Comparison of ENCODE assay signal across 9 mouse cellular contexts in genomic region chr7:6170871-6171270, GRCm38 (mm10). TPM values are rescaled to one million over a fixed set of nuclear protein-coding genes. Genes with fewer than 3 reads are reported as not detected.
DNase-seq lines count a peak whose midpoint lies in the region; ATAC-seq and TF ChIP-seq lines count a peak whose summit lies in the region.
"Had no signal": no experiment of that assay in that cellular context is flagged by ENCODE, and none has a peak within 500 bp of the region (broad histone marks: within the 10 kb centered on the region; RNA-seq: fewer than 3 reads in every experiment).

No protein-coding gene starts in this region.

- peak overlapping the region; percentile 82 for H3K4me3 ChIP-seq in erythroblast, embryonic 14.5 days (replicated peaks)
- H3K4me3 ChIP-seq in neural tube, embryonic 11.5 days (ENCODE audit: low read depth, low read length): peak overlapping the region; percentile 72
- H3K4me3 ChIP-seq in liver, embryonic 11.5 days (ENCODE audit: low read depth, low read length): peak overlapping the region; percentile 77
- H3K4me3 ChIP-seq in stomach, postnatal 0 days (ENCODE audit: low read depth, low read length): no peak overlapping the region; the same call in 1 of the 2 replicates

- ATAC-seq in erythroblast, adult 5-6 weeks (replicated peaks; ENCODE audit: low FRiP score, poor library complexity, severe bottlenecking): no peak
- ATAC-seq in neural tube, embryonic 11.5 days (ENCODE audit: insufficient read depth, low FRiP score, low TSS enrichment): no peak
- ATAC-seq in liver, embryonic 11.5 days (replicated peaks; ENCODE audit: low FRiP score): no peak
- ATAC-seq in stomach, postnatal 0 days (ENCODE audit: low FRiP score, low TSS enrichment): no peak

- H3K27me3 ChIP-seq in erythroblast, embryonic 14.5 days (ENCODE audit: control insufficient read depth): no peaks in the 10 kb centered on the region
- H3K27me3 ChIP-seq in neural tube, embryonic 11.5 days (ENCODE audit: control insufficient read depth, insufficient read depth, low read length): no peaks in the 10 kb centered on the region
- no peaks in the 10 kb centered on the region for H3K27me3 ChIP-seq in liver, embryonic 11.5 days (replicated peaks; ENCODE audit: control insufficient read depth, insufficient read depth, low read length)
- no peaks in the 10 kb centered on the region for H3K27me3 ChIP-seq in stomach, postnatal 0 days (ENCODE audit: control insufficient read depth, insufficient read depth, low read length)

- H3K27ac ChIP-seq in neural tube, embryonic 11.5 days (ENCODE audit: low read depth, low read length): peak overlapping the region; percentile 69; the same call in 1 of the 2 replicates
- peak overlapping the region; percentile 71 for H3K27ac ChIP-seq in liver, embryonic 11.5 days (ENCODE audit: low read depth, low read length)
- peak overlapping the region; percentile 20; the same call in 1 of the 2 replicates for H3K27ac ChIP-seq in stomach, postnatal 0 days (replicated peaks)

- peaks cover 45% of the 10 kb centered on the region for H3K4me1 ChIP-seq in erythroblast, embryonic 14.5 days (ENCODE audit: control insufficient read depth)
- H3K4me1 ChIP-seq in neural tube, embryonic 11.5 days (ENCODE audit: control insufficient read depth, insufficient read depth, low read length): peaks cover 3% of the 10 kb centered on the region; the same call in 1 of the 2 replicates
- H3K4me1 ChIP-seq in liver, embryonic 11.5 days (replicated peaks; ENCODE audit: control insufficient read depth, insufficient read depth, low read length): peaks cover 14% of the 10 kb centered on the region
- no peaks in the 10 kb centered on the region for H3K4me1 ChIP-seq in stomach, postnatal 0 days (replicated peaks; ENCODE audit: control insufficient read depth, insufficient read depth)

- TF ChIP-seq EP300 in stomach, postnatal 0 days (optimal IDR thresholded peaks at IDR 0.05): no peak

- DNase-seq in neural tube, embryonic 11.5 days (ENCODE audit: low spot score): no peak
- DNase-seq in neural tube, embryonic 10.5 days (ENCODE audit: extremely low spot score, low spot score): no peak
- no peak for DNase-seq in liver, embryonic 11.5 days (ENCODE audit: low spot score)
- no peak for DNase-seq in stomach, postnatal 0 days (ENCODE audit: low spot score)
- no peak for DNase-seq in ovary, adult 18-20 months (ENCODE audit: low spot score)
- no peak for DNase-seq in spleen, postnatal 36 days (ENCODE audit: low spot score in 2 of 2)

- no peak for TF ChIP-seq CTCF in stomach, postnatal 0 days (IDR thresholded peaks at IDR 0.05; ENCODE audit: low read depth)

- 56% methylated on average over 6 of the region's 6 CpGs for WGBS in neural tube, embryonic 11.5 days
- WGBS in liver, embryonic 11.5 days: 45% methylated on average over 6 of the region's 6 CpGs
- WGBS in stomach, postnatal 0 days: 34% methylated on average over 6 of the region's 6 CpGs

- peak overlapping the region; percentile 80 for H3K4me2 ChIP-seq in neural tube, embryonic 11.5 days (ENCODE audit: low read depth)
- peak overlapping the region; percentile 96 for H3K4me2 ChIP-seq in liver, embryonic 11.5 days
- peak overlapping the region; percentile 79 for H3K4me2 ChIP-seq in stomach, postnatal 0 days (replicated peaks; ENCODE audit: low read depth)

- peaks cover 5% of the 10 kb centered on the region for H3K36me3 ChIP-seq in erythroblast, embryonic 14.5 days (ENCODE audit: control insufficient read depth)
- H3K36me3 ChIP-seq in neural tube, embryonic 11.5 days (ENCODE audit: control insufficient read depth, insufficient read depth, low read length): no peaks in the 10 kb centered on the region; the same call in 1 of the 2 replicates
- no peaks in the 10 kb centered on the region for H3K36me3 ChIP-seq in liver, embryonic 11.5 days (ENCODE audit: control insufficient read depth, insufficient read depth, low read length)
- H3K36me3 ChIP-seq in stomach, postnatal 0 days (ENCODE audit: control insufficient read depth, insufficient read depth, low read length): no peaks in the 10 kb centered on the region

- H3K9me3 ChIP-seq in erythroblast, embryonic 14.5 days (ENCODE audit: control insufficient read depth, low read length): no peaks in the 10 kb centered on the region
- no peaks in the 10 kb centered on the region for H3K9me3 ChIP-seq in neural tube, embryonic 11.5 days (ENCODE audit: control insufficient read depth, low read length)
- no peaks in the 10 kb centered on the region for H3K9me3 ChIP-seq in liver, embryonic 11.5 days (ENCODE audit: control insufficient read depth, low read length)
- H3K9me3 ChIP-seq in stomach, postnatal 0 days (ENCODE audit: control insufficient read depth, low read length): no peaks in the 10 kb centered on the region

- peak overlapping the region; percentile 56 for H3K9ac ChIP-seq in neural tube, embryonic 11.5 days (ENCODE audit: low read length)
- peak overlapping the region; percentile 80 for H3K9ac ChIP-seq in liver, embryonic 11.5 days (ENCODE audit: low read depth, low read length)
- H3K9ac ChIP-seq in stomach, postnatal 0 days (ENCODE audit: low read length): no peak overlapping the region

RNA-seq across cellular contexts. Expression of gene Zfp444, which starts 1.2 kb away (rescaled TPM):
- polyA plus RNA-seq in erythroblast, embryonic 14.5 days (2012): 1.7 and 1.8 TPM in 2 replicates
- total RNA-seq in erythroblast, adult 5-6 weeks (2015; ENCODE audit: low replicate concordance): 0.77 and 1.5 TPM in 2 replicates
- 1.3 and 5.7 TPM in 2 replicates for total RNA-seq in erythroblast, adult 5-6 weeks (2017; ENCODE audit: low replicate concordance)
- polyA plus RNA-seq in neural tube, embryonic 11.5 days (2014; fragmentation: Nextera tagmentation; extraction: Ambion mirVana): 71.2 and 71.5 TPM in 2 replicates
- 44.6 and 46.8 TPM in 2 replicates for polyA plus RNA-seq in liver, embryonic 11.5 days (2014; fragmentation: Nextera tagmentation; extraction: Ambion mirVana)
- polyA plus RNA-seq in stomach, postnatal 0 days (2015; fragmentation: Nextera tagmentation; extraction: Ambion mirVana): 23.7 and 25.3 TPM in 2 replicates

RNA-seq across cellular contexts. Expression of gene Zfp787, which starts 15.1 kb away (rescaled TPM):
- 0.85 and 2.6 TPM in 2 replicates for polyA plus RNA-seq in erythroblast, embryonic 14.5 days (2012)
- 1.5 and 8.4 TPM in 2 replicates for total RNA-seq in erythroblast, adult 5-6 weeks (2015; ENCODE audit: low replicate concordance)
- total RNA-seq in erythroblast, adult 5-6 weeks (2017; ENCODE audit: low replicate concordance): 5.2 and 10.3 TPM in 2 replicates
- polyA plus RNA-seq in neural tube, embryonic 11.5 days (2014; fragmentation: Nextera tagmentation; extraction: Ambion mirVana): 12.5 and 12.9 TPM in 2 replicates
- polyA plus RNA-seq in liver, embryonic 11.5 days (2014; fragmentation: Nextera tagmentation; extraction: Ambion mirVana): 15.2 and 15.6 TPM in 2 replicates
- 36.9 and 41.2 TPM in 2 replicates for polyA plus RNA-seq in stomach, postnatal 0 days (2015; fragmentation: Nextera tagmentation; extraction: Ambion mirVana)

RNA-seq across cellular contexts. Expression of gene Galp, which starts 26.0 kb away (rescaled TPM):
- not detected in 2 replicates for polyA plus RNA-seq in erythroblast, embryonic 14.5 days (2012)
- total RNA-seq in erythroblast, adult 5-6 weeks (2015; ENCODE audit: low replicate concordance): not detected in 2 replicates
- not detected in 2 replicates for total RNA-seq in erythroblast, adult 5-6 weeks (2017; ENCODE audit: low replicate concordance)
- not detected in 2 replicates for polyA plus RNA-seq in neural tube, embryonic 11.5 days (2014; fragmentation: Nextera tagmentation; extraction: Ambion mirVana)
- not detected in 2 replicates for polyA plus RNA-seq in liver, embryonic 11.5 days (2014; fragmentation: Nextera tagmentation; extraction: Ambion mirVana)
- polyA plus RNA-seq in stomach, postnatal 0 days (2015; fragmentation: Nextera tagmentation; extraction: Ambion mirVana): not detected in 2 replicates
- total RNA-seq: layer of hippocampus, postnatal 25 days had no signal

RNA-seq across cellular contexts. Expression of gene Zscan5b, which starts 51.2 kb away (rescaled TPM):
- polyA plus RNA-seq in erythroblast, embryonic 14.5 days (2012): not detected in 2 replicates
- total RNA-seq in erythroblast, adult 5-6 weeks (2015; ENCODE audit: low replicate concordance): not detected in 2 replicates
- not detected in 2 replicates for total RNA-seq in erythroblast, adult 5-6 weeks (2017; ENCODE audit: low replicate concordance)
- not detected in 2 replicates for polyA plus RNA-seq in neural tube, embryonic 11.5 days (2014; fragmentation: Nextera tagmentation; extraction: Ambion mirVana)
- polyA plus RNA-seq in liver, embryonic 11.5 days (2014; fragmentation: Nextera tagmentation; extraction: Ambion mirVana): not detected in 2 replicates
- polyA plus RNA-seq in stomach, postnatal 0 days (2015; fragmentation: Nextera tagmentation; extraction: Ambion mirVana): not detected in 2 replicates
- total RNA-seq: layer of hippocampus, postnatal 25 days had no signal

Comparison
In these comparisons a context has a peak if more than half of its experiments do, and no peak if none do; other contexts are left out.
1. H3K27ac ChIP-seq: peak in every context shown above with its lines; median percentile 71 in liver, embryonic 11.5 days; 69 in neural tube, embryonic 11.5 days; 20 in stomach, postnatal 0 days.